Mouse (Mus musculus) R1 (cell line): ENCODE data around the gene Wbp2nl.
A peak's percentile ranks its signal among the peaks of the same experiment; 100 is the strongest.

Experiments
- DNase-seq: peaks from one replicate; pipeline ENCODE4 v3.0.0-alpha.2; 2018; ENCODE audit warnings: low read depth, low spot score

The Wbp2nl gene

DNA sequence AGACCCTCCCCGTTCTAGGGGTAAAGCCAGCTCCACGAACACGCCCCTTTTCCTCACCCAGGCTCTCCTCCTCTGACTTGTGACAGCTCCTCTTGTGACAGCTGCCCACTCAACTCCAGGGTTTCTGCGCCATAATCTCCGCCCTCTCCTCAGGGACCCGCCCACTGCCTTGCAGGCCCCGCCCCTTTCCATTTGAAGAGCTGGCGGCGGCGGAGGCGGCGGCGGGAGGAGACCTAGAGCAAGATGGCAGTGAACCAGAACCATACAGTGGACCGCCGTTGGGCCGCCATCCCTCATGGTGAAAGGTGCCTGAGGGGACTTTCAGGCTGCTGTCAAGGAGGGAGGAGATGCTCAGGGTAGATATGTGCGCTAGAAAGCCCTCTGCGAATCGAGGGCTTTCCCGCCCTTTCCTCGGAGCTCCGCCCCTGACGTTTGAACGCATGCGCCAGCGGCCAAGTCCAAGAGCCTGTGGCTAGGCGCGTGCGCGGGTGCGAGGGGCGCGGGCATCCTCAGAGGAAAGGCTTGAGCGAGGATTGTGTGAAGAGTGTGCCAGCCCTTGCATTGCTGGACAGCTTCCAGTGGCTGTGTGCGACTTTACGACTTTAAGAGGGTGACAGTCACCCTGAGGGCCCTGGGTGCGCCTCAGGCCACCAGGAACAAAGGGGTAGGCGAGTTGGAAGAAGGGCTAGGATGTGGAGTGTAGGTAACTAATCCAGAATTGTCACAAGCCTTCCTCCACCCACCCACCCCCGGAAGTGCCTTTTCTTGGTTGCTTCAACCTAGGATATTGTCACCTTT is at the start of gene Wbp2nl:
Gene Wbp2nl, plus strand, starts transcription at position 191 of the 798 bp plus-strand sequence.
- DNase-seq: peak; percentile 85

DNA sequence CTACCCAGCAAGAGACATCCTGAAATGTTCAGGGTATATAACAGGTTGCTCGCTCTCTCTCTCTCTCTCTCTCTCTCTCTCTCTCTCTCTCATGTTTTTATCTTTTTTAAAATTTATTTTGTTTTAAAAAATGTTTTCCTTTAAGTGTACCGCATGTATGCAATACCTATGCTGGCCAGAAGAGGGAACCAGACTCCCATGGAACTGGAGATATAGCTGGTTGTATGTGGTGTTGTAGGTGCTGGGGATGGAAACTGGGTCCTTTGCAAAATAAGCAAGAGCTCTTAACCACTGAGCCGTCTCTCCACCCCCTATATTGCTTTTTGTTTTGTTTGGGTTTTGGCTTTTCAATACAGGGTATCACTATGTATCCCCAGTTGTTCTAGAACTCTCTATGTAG is 47.2 kb upstream of the Wbp2nl start:
- DNase-seq: no peak

DNA sequence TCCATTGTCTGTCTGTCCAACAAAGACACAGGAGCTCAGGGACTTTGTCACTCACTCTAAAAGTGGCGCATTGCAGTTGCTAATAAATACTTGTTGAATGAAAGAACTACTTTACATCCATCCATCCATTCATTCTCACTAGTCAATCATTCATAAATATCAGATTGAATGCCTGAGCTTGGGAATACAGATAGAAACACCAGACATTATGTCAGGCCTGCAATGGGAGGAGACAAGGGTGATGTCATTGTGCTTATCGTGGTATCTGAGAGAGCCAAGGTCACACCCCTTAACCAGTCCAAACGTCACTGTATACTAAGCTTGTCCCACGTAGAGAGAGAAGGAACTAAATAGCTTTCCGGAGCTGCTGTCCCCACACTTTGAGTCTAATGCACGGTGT is 46.7 kb upstream of the Wbp2nl start, which contains the start of gene 1500009C09Rik:
Gene 1500009C09Rik, plus strand, starts transcription at position 301 of the 400 bp plus-strand sequence.
- DNase-seq: no peak

DNA sequence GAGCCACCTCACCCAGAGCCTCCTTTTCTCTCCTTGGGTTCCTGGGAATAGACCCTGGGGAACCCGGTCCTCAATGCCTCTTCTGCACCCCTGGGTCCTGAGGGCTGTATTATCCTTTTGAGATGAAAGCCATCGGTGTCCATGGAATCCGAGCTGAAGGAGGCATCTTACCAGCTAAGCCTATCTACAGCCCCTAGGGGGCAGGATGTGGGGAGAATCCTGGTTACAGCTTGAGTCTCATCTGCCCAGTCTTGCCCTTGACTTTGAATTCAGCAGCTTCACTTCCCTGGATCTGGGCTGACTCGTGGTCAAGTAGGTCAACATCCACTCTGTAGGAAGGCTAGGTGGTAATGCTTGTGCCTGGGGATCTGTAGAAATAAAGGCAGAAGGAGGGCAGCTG is 43.5 kb upstream of the Wbp2nl start:
- DNase-seq: peak; percentile 41

DNA sequence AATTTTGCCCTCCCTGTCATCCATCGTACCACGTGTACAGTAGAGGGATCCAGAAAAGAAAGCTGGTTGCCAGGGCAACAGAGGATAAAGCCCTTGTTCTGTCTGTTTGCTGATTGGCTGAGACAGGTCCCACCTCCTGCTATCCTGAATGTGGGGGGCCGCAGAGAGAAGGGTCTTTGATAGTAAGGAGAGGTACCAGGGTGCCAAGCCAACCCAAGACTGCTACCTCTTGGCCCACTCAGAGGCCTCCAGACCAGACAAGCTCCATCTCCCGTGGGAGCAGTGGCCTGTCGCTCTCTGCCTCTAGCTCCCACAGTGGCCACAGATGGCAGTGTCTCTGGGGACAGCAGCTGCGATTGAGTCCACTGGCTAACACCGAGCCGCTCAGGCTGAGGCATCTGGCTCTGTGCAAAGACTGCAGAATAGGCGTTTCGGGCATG is 42.8 kb upstream of the Wbp2nl start:
- DNase-seq: peak; percentile 69

DNA sequence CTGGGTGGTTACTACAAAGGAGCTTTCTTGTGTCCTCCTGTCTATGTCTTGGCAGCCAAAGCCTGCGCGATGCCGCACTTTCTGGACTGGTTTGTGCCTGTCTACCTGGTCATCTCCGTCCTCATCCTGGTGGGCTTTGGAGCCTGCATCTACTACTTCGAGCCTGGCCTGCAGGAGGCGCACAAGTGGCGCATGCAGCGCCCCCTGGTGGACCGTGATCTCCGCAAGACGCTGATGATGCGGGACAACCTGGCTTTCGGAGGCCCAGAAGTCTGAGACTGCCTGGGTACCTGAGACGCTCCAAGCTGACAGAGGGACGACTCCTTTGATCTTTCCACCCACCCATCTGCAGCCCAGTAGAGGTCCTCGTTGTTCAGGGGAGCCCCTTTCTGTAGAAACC is 39.2 kb upstream of the Wbp2nl start:
- DNase-seq: peak; percentile 87

DNA sequence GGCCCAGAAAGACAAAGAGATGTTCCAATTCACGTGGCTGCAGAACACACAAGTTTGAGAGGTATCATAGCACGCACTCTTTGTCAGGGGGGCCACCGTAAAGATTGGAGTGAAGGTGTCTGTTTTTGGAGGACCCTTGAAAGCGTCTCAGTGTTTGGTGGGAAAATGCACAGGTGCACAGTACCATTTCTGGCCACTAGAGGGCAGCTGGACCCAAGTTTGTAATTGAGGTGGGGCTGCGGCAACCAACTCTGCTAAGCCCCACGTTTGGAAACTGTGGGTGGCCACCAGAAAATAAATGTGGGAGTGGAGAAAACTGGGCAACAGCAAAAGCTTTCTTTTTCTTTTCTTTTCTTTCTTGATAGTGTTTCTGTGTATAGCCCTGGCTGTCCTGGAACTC is 32.4 kb upstream of the Wbp2nl start:
- DNase-seq: peak; percentile 81

DNA sequence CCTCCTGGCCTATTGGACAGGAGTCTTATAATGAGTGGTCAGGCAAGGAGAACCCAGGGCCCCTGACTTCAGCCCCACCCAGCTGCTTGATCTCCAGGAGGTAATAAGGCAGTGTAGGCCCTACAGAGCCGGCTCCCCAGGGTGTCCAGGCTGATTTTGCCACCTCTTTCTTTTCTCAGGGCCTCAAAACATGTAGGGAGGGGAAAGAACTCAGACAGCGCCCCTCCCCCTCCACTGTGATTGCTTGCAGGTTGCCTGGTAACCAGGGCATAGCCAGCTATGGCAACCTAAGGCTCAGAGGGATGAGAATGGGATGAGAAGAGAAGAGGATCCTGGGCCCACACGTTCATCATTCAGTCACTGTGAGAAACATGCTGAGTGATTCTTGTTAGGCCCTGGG is 30.6 kb upstream of the Wbp2nl start:
- DNase-seq: peak; percentile 59

DNA sequence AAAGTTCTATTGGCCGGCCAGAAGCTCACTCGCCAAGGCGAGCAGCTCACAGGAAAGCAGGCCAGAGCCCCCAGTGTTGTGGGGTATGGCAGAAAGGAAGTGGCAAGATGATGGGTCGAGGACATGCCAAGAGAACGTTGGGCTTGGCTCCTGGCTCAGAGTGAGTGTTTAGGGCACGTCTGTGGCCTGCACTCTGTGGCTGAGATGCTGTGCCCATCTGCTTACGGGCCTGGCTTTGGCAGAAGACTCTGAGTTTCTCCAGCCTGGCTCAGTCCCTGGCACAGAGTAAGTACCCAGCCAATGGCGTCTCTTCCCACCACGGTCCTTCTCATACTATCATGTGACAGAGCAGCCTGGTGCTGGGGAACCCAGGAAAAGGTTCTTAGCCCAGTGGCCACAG is 30.0 kb upstream of the Wbp2nl start:
- no peak for DNase-seq

DNA sequence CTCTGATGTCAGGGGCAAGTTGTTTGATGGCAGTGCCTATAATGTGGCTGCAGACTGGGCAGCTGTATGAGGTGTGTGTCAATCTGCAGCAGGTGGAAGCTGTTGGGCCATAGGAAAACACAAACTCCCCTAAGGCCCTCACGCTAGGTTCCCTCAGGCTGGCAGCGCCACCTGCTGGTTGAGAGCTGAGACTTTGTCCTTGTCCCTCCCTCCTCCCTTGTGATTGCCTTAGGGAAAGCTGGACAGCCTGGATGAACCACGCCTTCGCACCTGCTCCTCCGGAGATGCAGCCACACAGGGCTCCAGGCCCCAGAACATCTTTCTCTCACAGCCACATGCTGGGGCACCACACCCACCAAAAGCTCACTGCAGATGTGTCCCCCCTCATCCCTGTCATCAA is 27.6 kb upstream of the Wbp2nl start:
- peak; percentile 86 for DNase-seq

DNA sequence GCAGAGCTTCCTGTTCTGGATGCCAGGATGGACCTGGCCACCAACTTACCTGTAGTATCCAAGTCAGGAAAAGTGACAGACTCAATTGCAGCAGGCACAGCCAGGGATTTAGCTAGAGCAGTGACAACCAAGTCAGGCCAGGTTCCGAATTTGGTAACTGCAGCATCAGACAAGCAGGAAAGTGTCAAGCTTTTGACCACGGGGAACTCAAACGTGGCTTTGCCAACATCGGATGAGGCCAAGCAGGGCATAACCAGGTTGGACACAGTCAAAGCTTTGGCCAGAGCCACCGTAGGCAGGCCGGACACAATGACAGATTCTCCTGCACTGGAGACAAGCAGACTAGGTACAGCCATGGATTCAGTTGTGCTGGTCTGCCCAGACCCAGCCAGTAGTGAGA is 26.5 kb upstream of the Wbp2nl start:
- no peak for DNase-seq

DNA sequence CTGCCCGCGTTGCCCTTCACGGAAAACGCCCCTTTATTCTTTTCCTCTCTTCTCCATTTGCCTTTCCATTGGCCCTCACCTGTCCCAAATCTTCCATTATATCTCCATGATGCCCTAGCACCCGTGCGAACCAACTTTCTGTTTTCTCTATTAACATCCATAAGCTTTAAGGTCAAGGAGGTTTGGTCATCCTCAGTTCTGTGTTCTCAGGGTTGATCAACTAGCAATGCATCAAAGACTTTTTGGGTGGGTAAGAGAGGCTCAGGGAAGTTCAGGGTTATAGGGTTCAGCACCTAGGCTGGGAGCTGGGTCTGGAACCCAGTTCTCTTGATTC is 24.2 kb upstream of the Wbp2nl start, which contains the start of gene Sept3:
Gene Sept3, plus strand, starts transcription at position 301 of the 334 bp plus-strand sequence.
- DNase-seq: no peak

DNA sequence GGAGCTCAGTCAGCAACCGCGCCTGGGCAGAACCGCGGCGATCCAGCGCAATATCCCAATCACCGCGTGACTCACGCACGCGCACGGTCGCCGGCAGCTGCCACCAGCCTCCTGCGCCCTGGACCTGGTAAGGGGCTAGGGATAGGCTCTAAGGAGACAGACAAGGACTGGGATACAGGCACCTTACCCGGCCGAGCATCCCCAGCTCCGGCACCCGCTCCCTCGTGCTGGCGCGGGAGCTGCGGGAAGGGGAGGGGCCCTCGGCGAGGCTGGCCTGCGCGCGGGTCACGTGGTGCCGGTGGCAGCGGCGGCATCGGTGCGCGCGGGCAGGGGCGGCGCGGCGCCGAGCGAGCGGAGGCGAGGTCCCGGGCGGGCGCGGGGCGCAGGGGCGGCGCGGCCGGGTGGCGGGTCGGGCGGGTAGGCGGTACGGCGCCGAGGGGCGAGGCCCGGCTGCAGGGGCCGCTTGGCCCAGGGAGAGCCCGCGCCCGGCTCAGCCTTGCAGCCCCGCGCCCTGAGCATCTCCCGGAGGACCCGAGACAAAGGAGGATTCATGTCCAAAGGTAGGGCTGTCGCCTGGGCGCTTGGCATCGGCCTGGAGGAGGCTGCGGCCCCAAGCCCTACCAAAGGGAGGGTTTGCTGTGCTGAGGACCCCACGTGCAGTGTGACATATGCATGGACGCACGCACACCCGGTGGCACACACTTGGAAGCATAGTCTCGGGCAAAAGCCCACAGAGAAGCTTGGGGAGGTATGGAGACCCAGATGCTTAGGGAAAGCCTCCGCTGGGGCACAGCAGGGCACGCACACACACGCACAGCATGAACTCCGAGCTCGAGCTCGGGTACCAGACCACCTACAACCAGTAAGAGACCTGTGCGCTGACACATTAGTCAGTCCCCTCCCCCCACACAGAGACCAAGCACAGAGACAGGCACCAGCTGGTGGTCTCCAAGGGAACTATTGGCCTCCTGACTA is 23.5 kb upstream of the Wbp2nl start:
- DNase-seq: peak; percentile 83

DNA sequence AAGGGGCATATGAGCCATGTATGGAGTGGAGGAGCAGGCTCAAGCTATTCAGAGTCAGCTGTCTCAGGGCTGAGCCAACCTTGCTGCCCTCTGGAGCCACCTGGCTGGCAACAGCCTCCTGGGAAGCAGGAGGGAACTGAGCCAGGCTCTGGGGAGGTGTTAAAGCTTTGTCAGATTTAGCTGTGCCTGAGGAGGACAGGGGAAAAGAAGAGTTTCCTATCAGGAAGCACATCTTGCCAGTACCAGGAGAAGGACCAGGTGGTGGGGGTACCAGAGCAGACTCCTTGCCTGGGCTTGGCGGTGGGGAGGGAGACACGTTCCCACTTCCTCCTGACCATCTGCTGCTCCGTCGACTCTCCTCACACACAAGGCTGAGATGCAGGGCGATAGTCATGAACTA is 21.2 kb upstream of the Wbp2nl start:
- DNase-seq: no peak

DNA sequence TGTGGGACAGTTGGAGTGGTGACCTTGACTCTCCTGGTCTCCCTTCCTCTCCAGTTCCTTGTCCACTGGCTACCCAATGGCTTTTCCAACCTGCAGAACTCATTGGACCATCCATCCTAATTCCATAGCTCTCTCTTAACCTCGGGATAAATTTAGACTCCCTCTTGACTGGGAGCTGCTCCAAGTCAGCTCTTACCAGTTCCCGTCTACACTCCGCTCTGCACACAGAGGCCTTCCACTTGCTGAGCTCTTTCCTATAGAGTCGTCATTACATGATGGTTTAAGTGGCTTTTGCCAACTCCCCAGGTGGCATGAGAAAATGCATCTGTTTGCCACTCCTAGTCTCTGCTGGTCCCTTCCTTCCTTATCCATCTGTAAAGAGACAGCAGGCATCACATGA is 18.1 kb upstream of the Wbp2nl start:
- DNase-seq: no peak

DNA sequence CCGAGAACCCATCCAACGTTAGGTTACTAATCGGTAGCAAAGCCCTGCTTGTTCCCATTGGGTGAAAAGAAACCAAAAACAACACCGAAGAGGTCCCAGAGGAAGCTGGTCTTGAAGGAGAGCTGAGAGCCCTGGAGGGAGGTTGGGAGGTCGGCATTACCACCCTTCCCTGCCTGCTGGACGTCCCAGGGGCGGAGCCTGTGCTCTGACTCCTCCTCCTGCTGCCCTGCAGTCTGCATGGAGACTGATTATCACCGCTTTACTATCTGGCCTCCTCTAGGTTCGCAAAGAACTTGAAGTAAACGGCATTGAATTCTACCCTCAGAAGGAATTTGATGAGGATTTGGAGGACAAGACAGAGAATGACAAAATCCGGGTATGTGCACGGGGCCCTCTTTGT is 12.6 kb upstream of the Wbp2nl start:
- peak; percentile 38 for DNase-seq

DNA sequence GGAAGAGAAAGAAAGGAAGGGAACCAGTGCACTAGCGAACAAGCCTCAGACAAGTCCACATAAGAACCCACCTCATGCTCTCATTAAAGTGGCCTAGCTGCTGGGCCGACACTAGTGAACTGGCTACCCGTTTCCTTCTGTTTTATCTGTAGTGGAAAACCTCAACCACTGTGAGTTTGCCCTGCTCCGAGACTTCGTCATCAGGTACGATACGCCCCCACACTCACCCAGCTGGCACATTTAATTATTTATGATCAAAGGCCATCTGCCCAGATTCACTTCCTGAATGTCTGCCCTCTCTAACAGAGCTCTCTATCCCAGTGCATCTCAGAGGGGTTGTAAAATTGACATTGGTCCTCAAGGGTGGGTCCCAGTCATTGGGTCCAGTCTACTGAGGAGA is 8.5 kb upstream of the Wbp2nl start:
- no peak for DNase-seq

DNA sequence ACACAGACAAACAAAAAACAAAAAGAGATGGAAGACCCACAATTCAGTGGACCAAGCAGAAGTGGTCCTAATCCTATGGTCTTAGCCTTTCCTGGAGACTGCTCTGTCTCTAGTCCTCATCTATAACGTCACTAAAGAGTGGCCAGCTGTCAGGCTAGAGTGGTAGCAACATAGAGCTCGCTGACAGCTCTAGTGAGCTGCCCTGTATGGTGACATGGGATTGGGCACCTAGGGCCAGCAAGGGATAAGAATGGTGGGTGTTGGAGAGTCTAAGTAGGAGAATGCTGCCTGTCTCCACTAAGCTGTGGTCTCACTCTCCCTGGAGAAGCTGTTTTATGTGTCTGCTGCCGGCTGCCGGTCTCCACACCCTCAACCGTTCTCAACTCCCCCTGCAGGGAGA is 5.9 kb upstream of the Wbp2nl start:
- DNase-seq: no peak

DNA sequence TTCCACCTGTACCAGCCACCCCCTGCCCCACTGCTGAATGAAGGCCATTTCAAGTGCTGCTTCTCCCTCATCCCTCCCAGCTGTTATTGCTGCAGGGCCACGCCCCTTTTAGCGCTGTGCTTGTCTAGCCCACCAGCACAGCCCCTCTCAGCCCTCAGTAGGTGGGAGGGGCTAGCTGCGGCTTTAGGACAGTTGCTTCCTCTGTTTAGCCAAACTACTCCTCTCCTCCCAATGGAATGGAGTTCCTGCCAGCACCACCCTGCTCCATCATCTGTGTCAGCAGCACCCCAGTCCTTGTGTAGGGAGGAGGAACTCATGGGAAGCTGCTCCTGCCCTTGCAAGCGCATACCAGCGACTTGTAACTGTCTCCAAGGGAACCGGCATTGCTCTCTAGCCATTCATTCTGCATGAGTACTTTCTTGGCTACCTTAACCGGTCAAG is 5.5 kb upstream of the Wbp2nl start:
- DNase-seq: peak; percentile 49

DNA sequence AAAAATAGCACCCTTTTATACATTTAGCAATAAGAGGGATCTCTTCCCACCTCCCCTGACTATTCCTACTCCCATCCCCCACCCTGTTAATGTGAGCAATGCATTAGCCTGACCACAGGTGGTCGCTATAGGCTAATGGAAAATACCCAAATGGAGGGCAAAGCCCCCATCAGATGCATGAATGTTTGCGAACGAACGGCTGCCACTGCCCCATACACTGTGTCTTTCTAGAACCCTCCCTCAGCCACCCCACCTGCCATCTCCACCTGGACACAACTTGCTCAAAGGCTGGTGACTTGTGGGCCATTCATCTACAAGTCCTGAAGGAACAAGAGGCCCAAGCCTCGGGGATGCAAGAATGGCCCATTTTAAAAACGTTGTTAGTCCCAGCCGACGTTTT is 4.7 kb upstream of the Wbp2nl start:
- peak; percentile 58 for DNase-seq

DNA sequence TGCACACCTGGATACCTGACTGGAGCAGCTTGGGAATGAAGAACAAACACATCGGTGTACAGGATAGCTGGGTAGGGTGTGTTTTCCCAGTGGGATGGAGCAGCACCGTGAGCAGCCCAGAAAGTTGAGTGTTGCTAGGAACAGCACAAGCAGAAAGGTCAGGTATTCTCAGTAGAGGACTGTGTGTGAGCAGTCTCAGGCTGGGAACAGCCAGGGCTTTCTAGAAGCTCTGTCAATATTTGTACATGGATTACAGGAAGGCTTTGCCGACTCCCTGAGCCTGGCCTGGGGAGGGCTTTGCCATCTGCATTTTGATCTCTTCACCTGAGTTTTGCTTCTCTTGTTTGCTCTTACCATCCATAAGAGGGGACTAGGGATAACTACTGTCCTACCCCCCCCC is 8.4 kb downstream of the Wbp2nl start:
- DNase-seq: no peak

DNA sequence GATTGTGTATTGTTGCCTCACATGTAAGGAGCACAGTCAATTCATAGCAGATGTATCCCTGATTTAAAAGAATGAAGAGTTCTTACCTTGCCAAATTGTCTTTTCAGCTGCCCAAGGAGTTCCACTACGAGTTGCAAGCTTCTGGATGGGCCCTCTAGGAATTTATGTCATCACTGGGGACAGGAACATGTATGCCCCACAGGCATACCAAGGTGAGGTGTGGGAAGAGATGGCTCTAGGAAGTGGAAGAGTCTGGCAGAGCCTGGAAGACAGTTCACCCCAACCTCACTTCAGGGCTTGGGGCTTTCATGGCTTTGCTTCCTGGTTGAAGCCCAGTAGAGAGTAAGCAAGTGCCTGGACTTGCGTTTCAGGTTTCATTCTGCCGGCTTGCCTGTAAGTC is 9.7 kb downstream of the Wbp2nl start:
- DNase-seq: no peak
